Mouse (Mus musculus): ENCODE results near the gene Crybg3.

The Crybg3 gene

DNA sequence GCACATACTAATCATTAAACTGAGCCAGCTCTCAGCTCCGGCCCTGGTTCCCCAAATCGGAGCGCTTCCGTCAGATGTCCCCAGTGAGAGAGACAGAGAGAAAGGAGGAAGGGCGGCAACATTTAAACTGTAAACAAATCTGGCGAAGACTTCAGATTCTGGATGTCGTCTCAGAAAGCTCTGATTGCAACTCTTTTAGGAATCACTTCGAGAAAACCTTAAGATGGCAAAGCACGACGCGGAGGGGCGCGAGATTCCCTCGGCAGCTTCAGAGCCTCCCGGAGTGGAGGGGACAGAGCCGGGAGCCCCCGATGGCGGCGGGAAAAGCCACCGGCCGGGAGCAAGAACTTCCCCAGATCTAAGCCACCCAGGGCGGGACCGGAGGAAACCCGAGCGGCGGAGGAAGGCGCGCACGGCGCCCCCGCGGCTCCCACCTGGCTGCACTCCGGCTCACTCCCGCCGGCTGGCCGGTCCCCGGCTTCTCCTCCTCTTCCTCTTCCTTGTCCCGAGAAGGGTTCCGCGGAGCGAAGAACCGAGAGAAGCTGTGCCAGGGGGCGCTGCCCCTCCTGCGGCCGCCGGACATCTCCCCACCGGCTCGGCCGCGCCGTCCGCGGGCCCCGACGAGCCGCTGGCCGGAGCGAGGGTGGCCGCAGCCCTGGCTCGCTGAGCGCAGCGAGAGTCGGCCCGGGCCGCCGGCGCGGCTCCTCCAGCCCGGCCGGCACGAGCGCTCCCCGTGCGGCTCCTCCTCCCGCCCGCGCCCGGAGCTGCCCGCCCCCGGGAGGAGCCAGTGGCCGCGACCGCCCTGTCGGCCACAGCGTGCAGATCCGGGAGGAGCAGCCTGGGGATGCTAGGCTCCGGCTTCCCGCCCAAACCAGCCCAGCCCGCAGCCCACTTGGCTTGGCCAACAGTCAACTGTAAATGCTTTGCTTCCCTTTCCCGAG lies at the start of gene Crybg3:
Gene Crybg3, minus strand, starts transcription at position 669 of the 941 bp plus-strand sequence.
- in situ Hi-C loops (cut with MboI; ENCODE audit: unreplicated experiment in 2 of 2): loop anchor here (25.0 kb wide), 2 partner anchors 963 to 1138 kb away; partner anchors contain the start of gene E330017A01Rik (in 1 of the 2)

- in situ Hi-C loops (cut with MboI; ENCODE audit: unreplicated experiment in 2 of 2): no loop called here
Measured at GRCm38 (mm10) chr16:59643766-59644165, 43.0 kb upstream of the Crybg3 start.

- in situ Hi-C loops (cut with MboI; ENCODE audit: unreplicated experiment in 2 of 2): no loop called here
Measured at GRCm38 (mm10) chr16:59639985-59640384, 39.2 kb upstream of the Crybg3 start.

GRCm38 (mm10) chr16:59639102-59639691 lies 38.4 kb upstream of the Crybg3 start, which contains the start of gene Arl6:
Gene Arl6, minus strand, starts transcription at chr16:59639391.
- in situ Hi-C loops (cut with MboI; ENCODE audit: unreplicated experiment in 2 of 2): no loop called here

DNA sequence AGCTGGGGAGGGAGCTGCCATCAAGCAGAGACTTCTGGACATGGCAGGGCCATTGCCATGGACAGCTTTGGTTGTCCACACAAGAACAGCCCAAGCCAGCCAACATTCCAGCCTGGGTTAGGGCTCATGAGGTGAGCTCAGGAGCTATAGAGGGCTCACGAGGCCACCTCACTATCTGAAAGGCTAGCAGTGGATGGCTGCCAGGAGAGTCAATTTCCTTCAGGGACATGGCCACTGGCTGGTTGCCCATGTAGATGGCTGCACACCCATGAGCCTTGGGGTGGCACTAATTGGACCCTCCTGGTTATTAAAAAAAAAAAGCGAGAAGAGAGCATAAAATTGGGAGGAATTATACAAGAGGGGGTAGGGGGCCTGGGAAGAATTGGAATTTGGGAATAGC lies 33.8 kb upstream of the Crybg3 start:
- in situ Hi-C loops (cut with MboI; ENCODE audit: unreplicated experiment in 2 of 2): no loop called here

DNA sequence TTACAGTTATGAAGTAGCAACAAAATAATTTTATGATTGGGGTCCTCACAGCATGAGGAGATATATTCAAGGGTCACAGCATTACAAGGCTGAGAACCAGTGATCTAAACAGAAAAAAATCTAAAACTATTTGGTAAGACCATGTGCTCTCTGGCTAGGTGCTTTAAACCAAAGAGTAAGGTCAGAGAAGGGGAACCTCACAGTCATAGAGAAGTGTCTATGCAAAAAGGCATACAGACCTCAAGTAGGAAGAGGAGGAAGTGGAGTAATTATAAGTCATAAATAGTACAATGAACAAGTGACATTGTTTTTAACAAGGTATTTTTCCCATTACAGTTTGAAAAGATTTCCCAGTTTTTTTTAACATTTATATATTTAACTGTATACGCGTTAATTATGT lies 20.8 kb upstream of the Crybg3 start:
- in situ Hi-C loops (cut with MboI; ENCODE audit: unreplicated experiment in 2 of 2): loop anchor here (25.0 kb wide), 2 partner anchors 984 to 1159 kb away; partner anchors contain the start of gene E330017A01Rik (in 1 of the 2)

DNA sequence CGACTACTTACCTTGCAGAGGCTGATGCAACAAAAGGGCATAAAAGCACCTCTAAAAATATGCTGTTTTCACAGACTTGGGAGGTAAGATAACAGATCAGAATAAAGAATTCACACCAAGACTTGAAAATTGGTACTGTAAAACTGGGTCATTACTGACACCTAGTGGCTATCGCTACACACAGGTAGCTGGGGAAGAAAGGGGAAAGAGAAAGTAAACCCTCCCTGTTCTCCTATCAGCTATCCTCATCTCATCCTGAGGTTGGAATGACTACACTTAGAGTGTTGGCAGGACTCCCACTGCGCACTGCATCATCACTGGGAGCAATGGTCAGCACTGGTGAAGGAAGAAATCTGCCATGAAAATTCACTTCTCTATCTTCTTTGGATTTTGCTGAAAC lies 16.4 kb upstream of the Crybg3 start:
- in situ Hi-C loops (cut with MboI; ENCODE audit: unreplicated experiment in 2 of 2): loop anchor here (5.0 to 25.0 kb wide), 4 partner anchors 140 to 1155 kb away; partner anchors contain the start of gene E330017A01Rik (in 1 of the 2)

DNA sequence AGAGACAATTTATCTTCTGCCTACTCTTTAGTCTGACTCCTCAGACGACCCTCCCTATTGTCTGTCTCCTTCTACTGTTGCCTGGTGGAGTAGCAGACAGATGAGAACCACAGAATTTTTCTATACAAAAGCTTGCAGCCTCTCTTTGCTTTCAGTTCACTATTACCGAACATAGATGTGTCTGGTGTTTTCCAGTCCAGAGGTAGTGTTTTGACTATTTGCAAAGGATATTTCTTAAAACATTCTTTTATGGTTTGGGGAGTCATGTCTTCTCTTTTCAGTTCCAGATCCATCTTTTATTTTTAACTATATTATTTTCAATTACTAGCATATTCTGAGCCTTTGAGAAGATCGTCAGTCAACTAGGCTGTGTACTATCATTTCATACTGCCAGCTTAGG lies 14.9 kb upstream of the Crybg3 start:
- in situ Hi-C loops (cut with MboI; ENCODE audit: unreplicated experiment in 2 of 2): loop anchor here (5.0 to 25.0 kb wide), 4 partner anchors 138 to 1153 kb away; partner anchors contain the start of gene E330017A01Rik (in 1 of the 2)

GRCm38 (mm10) chr16:59610750-59611149 lies 10.0 kb upstream of the Crybg3 start:
- in situ Hi-C loops (cut with MboI; ENCODE audit: unreplicated experiment in 2 of 2): loop anchor here (25.0 kb wide), 2 partner anchors 973 to 1148 kb away; partner anchors contain the start of gene E330017A01Rik (in 1 of the 2)

- in situ Hi-C loops (cut with MboI; ENCODE audit: unreplicated experiment in 2 of 2): loop anchor here (25.0 kb wide), 2 partner anchors 967 to 1142 kb away; partner anchors contain the start of gene E330017A01Rik (in 1 of the 2)
Measured at GRCm38 (mm10) chr16:59604078-59604781, 3.5 kb upstream of the Crybg3 start.

DNA sequence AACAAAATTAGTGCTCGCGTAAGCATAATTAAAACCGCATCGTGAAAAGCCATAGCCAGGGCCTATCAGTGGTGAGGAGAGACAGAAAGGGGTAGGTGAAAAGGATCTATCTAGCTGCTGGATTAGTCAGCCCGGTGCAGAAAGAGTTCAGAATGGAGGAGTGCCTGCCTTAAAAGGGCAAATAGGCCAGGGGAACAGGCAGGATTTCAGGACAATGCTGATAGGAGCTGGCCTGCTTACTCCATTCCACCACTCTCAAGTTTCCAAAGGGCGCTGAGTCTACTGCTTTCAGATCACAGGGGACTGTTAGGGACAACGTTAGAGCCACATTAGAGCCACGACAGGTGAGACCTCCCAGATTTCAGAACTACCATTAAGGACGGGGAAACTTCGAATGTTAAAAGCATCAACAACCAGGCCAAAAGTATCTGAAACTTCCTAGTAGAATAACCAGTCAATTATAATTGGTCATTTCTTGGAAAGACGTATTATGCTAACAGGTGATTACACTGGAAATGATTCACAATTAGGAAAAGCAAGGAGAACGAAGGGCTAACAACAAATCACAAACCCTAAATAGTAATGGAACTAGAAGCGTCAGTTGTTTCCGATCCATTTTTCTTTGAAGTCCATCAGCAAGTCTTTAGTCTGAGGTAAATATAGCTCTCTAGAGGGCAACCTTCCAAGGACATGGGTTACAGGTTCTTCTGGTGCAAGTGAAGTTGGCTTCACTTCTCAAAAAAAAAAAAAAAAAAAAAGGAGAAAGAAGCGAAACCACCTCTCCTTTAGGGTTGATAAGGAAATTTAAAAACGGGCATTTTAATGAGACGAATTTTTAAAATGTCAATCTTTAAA lies 1.1 kb downstream of the Crybg3 start:
- in situ Hi-C loops (cut with MboI; ENCODE audit: unreplicated experiment in 2 of 2): loop anchor here (25.0 kb wide), 2 partner anchors 962 to 1137 kb away; partner anchors contain the start of gene E330017A01Rik (in 1 of the 2)

DNA sequence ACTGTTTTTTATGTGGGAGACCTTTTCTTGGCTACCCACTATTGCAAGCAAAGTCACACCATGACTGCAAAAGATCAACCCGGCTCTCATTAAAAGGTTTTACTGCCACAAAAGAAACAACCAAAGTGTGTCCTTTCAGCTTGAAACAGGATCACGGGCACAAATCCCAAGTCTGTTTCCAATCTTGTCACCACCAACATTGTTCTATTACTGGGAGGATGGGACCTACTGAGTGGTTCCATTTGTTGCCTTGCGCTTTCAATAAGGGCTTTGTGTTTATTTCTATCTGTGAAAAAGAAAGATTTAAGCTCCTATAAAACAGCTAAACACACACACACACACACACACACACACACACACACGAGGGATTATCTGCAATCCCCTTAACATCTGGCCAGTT lies 1.8 kb downstream of the Crybg3 start:
- in situ Hi-C loops (cut with MboI; ENCODE audit: unreplicated experiment in 2 of 2): no loop called here

GRCm38 (mm10) chr16:59597256-59597655 lies 3.5 kb downstream of the Crybg3 start:
- in situ Hi-C loops (cut with MboI; ENCODE audit: unreplicated experiment in 2 of 2): no loop called here

DNA sequence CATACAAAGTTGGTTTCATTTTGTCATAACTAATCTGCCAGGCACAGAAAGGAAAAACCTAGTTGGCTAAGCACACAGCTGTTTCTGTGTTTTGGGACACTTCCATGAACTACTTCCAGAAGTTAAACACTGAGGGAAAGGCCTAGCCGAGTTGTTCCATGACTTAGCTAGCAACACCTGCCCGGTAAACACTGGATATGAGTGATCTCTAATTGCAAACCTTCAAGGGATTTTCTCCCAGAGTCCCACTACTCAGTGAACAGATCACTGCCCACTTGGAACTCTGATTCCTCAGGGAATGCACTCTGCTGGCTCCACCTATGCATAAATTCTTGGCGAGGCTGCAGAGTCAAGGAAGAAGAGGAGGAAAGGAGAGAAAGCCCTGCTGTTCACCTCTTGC lies 6.1 kb downstream of the Crybg3 start:
- in situ Hi-C loops (cut with MboI; ENCODE audit: unreplicated experiment in 2 of 2): no loop called here

DNA sequence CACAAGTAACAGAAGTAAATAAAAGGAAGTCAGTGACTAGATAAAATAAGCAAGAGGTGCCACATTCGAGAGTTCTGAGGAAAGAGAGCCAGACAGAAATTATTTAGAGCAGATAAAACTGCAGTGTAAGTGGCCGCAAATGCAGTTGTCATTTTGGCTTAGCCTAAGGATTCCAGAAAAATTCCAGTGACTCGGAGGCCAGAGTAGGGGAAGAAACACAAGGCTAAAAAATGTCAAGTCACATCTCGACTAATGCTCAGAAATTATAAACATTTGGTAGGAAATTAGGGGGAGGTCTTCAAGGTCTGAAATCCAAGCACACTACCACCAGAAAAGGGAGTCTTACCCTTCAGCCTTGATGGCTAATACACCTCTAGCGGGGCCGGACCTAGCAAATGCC lies 10.0 kb downstream of the Crybg3 start:
- in situ Hi-C loops (cut with MboI; ENCODE audit: unreplicated experiment in 2 of 2): no loop called here

DNA sequence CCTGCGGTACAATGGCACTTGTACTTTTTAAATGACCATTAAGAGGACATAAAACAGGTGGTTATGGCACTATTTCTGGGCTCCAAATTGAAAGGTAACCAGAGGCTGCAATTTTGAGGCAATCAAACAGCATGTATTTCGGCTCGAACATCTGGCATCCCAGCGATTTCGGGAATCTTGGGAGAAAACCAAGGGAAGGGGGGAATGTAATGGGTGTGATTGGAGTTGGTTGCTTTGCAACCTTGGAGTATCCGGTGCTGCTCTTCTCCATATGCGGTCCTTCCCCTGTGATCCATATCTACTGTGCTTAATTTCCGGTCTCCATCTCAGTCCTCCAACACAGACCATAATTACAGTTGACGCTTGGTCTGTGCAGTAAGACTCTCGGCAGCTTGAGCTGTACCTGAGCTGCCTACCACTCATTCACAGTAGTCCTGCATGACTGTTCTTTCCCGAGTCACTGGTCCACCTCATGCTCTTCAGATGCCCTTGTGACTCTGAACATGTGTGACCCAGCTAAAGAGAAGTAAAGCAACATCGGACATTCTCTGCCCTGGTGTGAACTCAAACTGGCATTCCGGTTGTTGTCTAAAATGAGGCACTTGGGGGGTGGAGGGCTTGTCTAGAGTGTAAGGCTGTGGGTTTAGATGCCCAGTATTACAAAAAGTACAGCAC lies 12.3 kb downstream of the Crybg3 start:
- in situ Hi-C loops (cut with MboI; ENCODE audit: unreplicated experiment in 2 of 2): no loop called here

DNA sequence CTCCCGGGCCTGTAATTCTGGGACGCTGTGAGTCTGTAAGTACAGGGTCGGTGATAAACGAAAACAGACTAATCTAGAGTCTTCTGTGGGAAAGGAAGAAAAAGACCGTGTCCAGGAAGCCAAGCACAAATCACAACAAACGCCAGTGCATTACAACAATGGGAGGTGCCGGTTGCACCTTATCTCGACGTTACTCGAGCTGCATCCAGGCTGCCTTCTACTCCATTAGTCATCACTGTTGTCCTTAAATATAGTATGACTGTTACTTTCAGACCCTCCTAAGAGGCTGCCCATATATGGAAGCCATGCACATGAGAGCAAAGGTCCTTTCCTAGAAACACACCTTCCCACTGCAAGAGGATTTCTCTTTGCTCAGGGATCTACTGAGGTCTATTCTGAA lies 13.0 kb downstream of the Crybg3 start:
- in situ Hi-C loops (cut with MboI; ENCODE audit: unreplicated experiment in 2 of 2): no loop called here

DNA sequence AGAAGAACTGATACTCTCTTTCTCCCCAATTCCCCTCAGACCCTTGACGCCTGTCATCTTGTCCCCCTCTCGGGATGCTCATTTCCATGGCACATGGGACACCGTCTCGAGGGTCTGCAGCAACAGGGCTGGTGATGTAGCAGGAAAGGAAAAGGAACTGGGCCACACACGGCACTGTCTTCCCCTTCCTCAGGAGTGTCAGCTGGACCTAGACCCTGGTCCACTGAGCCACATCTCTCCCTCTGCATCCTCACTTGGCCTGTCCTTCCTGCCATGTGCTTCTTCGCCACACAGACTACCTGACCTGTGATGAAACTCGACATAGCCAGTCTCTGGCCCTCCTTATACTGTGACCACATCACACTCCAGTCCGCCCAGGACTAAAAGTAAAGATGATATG lies 13.9 kb downstream of the Crybg3 start:
- in situ Hi-C loops (cut with MboI; ENCODE audit: unreplicated experiment in 2 of 2): no loop called here

GRCm38 (mm10) chr16:59586276-59586675 lies 14.5 kb downstream of the Crybg3 start:
- in situ Hi-C loops (cut with MboI; ENCODE audit: unreplicated experiment in 2 of 2): no loop called here

Measured in v-Abl transformed pro-B cells (cell line).